Mouse (Mus musculus) embryonic facial prominence, embryonic 12.5 days (tissue): ENCODE measurements around the gene Apeh. TPM values are rescaled to one million over a fixed set of nuclear protein-coding genes. Genes with fewer than 3 reads are reported as not detected.

Experiments used
- ATAC-seq: fragments of 200-750 bp; cut with Nextera tagmentation; 2 replicates; pipeline ENCODE4 v1.8.0; 2017; ENCODE audit not compliant: insufficient number of reproducible peaks, insufficient read depth, low FRiP score, low TSS enrichment
- H3K27ac ChIP-seq: fragments of 300-500 bp; sonication (generic); 2 replicates; pipeline ENCODE4 v1.5.1; 2016; ENCODE audit warnings: mild to moderate bottlenecking
- H3K27me3 ChIP-seq: fragments of 300-500 bp; sonication (generic); 2 replicates; pipeline ENCODE4 v1.6.1; 2016; ENCODE audit warnings: mild to moderate bottlenecking, moderate library complexity
- H3K36me3 ChIP-seq: fragments of 300-500 bp; sonication (generic); 2 replicates; pipeline ENCODE4 v1.6.1; 2016; ENCODE audit warnings: mild to moderate bottlenecking
- H3K4me1 ChIP-seq: fragments of 300-500 bp; sonication (generic); 2 replicates; pipeline ENCODE4 v1.6.1; 2016
- H3K4me2 ChIP-seq: fragments of 300-500 bp; sonication (generic); replicated peaks from 2 replicates; pipeline ENCODE4 v1.6.1; 2016; ENCODE audit warnings: mild to moderate bottlenecking, moderate library complexity
- H3K4me3 ChIP-seq: fragments of 300-500 bp; sonication (generic); 2 replicates; pipeline ENCODE4 v1.5.1; 2016; ENCODE audit warnings: mild to moderate bottlenecking
- H3K9ac ChIP-seq: fragments of 300-500 bp; sonication (generic); 2 replicates; pipeline ENCODE4 v1.6.1; 2016; ENCODE audit warnings: mild to moderate bottlenecking, moderate library complexity
- H3K9me3 ChIP-seq: fragments of 300-500 bp; sonication (generic); 2 replicates; pipeline ENCODE4 v1.6.1; 2016; ENCODE audit warnings: mild to moderate bottlenecking, moderate library complexity
- WGBS: fragments of 180-500 bp; shearing (Covaris S2); methylation state at CpG from one replicate; pipeline ENCODE4 v1.1.7; 2016; 5-methylcytosine and 5-hydroxymethylcytosine counted together
- polyA plus RNA-seq: library from polyadenylated mRNA; unstranded; fragments of >200 nt; fragmentation: Nextera tagmentation; extraction: Ambion mirVana; gene quantifications from 2 replicates; pipeline ENCODE4 v1.2.1, GENCODE M21; 2016

Gene Apeh
- polyA plus RNA-seq, 1 experiment from 2014 or later = 54.7 TPM

DNA sequence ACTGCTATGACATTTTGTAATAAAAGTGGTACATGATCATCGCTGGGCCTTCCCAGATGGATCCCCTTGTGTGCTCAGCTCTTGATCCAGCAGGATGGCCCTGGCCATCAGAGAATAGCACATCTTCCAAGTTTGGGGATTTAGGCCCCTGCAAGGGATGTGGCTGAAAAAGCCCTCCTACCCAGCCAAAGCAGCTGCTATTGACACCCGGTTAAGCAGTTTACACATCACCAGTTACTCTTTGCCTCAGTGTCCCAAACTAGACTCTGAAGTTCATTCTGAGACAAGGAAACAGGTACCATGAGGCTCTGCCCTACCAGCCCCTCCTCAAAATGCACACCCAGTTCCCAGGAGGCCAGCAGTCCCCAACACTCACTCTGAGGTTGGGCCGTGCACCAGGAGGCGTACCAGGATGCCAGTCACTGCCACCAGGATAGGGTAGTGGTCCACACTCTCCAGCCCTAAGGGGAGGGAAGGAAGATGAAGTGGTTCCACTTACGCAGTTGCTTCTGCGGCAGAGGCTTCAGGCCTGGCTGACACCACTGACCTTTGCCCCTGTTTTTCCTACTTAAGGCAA is 38.7 kb downstream of the Apeh start:
- no peak for ATAC-seq
- H3K4me3 ChIP-seq = no peak overlapping the region

GRCm38 (mm10) chr9:108055061-108055460 is 39.3 kb downstream of the Apeh start:
- Histone ChIP-seq H3K4me2 (no peak overlapping the region), H3K9ac (no peak overlapping the region), H3K4me3 (no peak overlapping the region), H3K36me3 (peaks cover 80% of the 10 kb centered on the region), H3K27me3 (no peaks in the 10 kb centered on the region), H3K27ac (no peak overlapping the region), H3K4me1 (peaks cover 14% of the 10 kb centered on the region), H3K9me3 (no peaks in the 10 kb centered on the region)
- no peak for ATAC-seq
- 83% methylated on average over 1 of the region's 1 CpGs for WGBS

More for the DNA sequence above, 38.7 kb downstream of the Apeh start:
- WGBS = 82% methylated on average over 6 of the region's 6 CpGs
- Histone ChIP-seq H3K4me2 (no peak overlapping the region), H3K27me3 (no peaks in the 10 kb centered on the region), H3K27ac (no peak overlapping the region), H3K9ac (no peak overlapping the region), H3K4me1 (peaks cover 9% of the 10 kb centered on the region), H3K36me3 (peaks cover 81% of the 10 kb centered on the region), H3K9me3 (no peaks in the 10 kb centered on the region)

DNA sequence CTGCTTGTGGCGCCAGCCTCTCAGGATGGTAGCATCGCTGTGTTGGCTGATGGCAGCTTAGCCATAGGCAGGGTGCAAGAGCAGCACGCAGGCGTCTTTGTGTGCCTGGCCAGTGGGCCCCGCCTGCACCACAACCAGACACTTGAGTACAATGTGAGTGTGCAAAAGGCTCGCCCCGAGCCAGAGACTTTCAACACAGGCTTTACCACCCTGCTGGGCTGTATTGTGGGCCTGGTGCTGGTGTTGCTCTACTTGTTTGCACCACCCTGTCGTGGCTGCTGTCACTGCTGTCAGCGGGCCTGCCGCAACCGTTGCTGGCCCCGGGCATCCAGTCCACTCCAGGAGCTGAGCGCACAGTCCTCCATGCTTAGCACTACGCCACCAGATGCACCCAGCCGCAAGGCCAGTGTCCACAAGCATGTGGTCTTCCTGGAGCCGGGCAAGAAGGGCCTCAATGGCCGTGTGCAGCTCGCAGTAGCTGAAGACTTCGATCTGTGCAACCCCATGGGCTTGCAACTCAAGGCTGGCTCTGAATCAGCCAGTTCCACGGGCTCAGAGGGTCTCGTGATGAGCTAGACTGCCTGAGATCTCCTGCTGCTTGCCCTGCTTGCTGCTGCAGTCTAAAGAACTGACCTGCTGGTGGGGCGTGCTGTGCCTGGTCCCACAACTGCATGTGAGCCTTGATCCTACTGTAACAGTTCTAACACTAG is 39.9 kb downstream of the Apeh start:
- Histone ChIP-seq H3K4me3 (no peak overlapping the region), H3K4me1 (peaks cover 20% of the 10 kb centered on the region)

DNA sequence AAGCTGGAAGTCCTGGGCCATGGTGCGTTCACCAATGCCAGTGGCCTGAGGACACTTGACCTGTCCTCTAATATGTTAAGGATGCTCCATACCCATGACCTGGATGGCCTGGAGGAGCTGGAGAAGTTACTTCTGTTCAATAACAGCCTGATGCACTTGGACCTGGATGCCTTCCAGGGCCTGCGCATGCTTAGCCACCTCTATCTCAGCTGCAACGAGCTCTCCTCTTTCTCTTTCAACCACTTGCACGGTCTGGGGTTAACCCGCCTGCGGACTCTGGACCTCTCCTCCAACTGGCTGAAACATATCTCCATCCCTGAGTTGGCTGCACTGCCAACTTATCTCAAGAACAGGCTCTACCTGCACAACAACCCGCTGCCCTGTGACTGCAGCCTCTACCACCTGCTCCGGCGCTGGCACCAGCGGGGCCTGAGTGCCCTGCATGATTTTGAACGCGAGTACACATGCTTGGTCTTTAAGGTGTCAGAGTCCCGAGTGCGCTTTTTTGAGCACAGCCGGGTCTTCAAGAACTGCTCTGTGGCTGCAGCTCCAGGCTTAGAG is 40.7 kb downstream of the Apeh start:
- no peak for ATAC-seq
- H3K27me3 ChIP-seq = no peaks in the 10 kb centered on the region
- H3K9me3 ChIP-seq = no peaks in the 10 kb centered on the region
- 93% methylated on average over 15 of the region's 15 CpGs for WGBS
- H3K4me1 ChIP-seq = peaks cover 21% of the 10 kb centered on the region
- H3K9ac ChIP-seq = no peak overlapping the region
- H3K4me2 ChIP-seq = peak overlapping the region; percentile 36
- peaks cover 69% of the 10 kb centered on the region for H3K36me3 ChIP-seq
- H3K27ac ChIP-seq = no peak overlapping the region
- 0 out of 2 replicates have a peak overlapping the region, but pooled peaks have one; percentile 7 for H3K4me3 ChIP-seq

More for the DNA sequence above, 39.9 kb downstream of the Apeh start:
- no peak for ATAC-seq
- Histone ChIP-seq H3K4me2 (no peak overlapping the region), H3K27me3 (no peaks in the 10 kb centered on the region), H3K9ac (no peak overlapping the region; the same call in 1 of the 2 replicates), H3K9me3 (no peaks in the 10 kb centered on the region), H3K36me3 (peaks cover 77% of the 10 kb centered on the region), H3K27ac (no peak overlapping the region)
- 89% methylated on average over 22 of the region's 22 CpGs for WGBS

GRCm38 (mm10) chr9:108052885-108053664 is 41.3 kb downstream of the Apeh start, which contains the start of gene Amigo3:
Gene Amigo3, plus strand, starts transcription at chr9:108053159.
- peaks cover 63% of the 10 kb centered on the region for H3K36me3 ChIP-seq
- 55% methylated on average over 20 of the region's 20 CpGs for WGBS

DNA sequence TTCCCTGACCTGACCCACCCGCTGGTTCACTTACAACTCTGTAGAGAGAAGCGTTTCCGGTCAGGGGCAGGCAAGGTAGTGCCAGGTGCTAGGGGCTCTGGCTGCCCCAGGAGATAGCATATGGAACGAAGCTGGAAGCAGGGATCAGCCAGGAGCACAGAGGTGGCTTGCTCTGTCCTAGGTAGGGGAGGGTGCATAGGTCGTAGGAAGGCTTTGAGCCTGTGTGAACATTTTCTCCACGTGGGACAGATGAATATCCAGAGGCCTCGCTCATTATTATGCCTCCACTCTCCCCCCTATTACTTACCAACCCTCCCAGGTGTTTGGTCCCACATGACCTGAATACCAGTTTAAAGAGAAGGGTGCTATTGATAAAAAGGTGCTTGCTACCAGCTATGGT is 42.0 kb downstream of the Apeh start:
- no peak for ATAC-seq
- H3K9me3 ChIP-seq = no peaks in the 10 kb centered on the region
- no peak overlapping the region for H3K4me3 ChIP-seq
- 71% methylated on average over 7 of the region's 7 CpGs for WGBS
- no peak overlapping the region for H3K27ac ChIP-seq
- H3K27me3 ChIP-seq = no peaks in the 10 kb centered on the region
- peaks cover 30% of the 10 kb centered on the region for H3K4me1 ChIP-seq
- H3K9ac ChIP-seq = no peak overlapping the region
- peaks cover 59% of the 10 kb centered on the region for H3K36me3 ChIP-seq
- H3K4me2 ChIP-seq = no peak overlapping the region

More at GRCm38 (mm10) chr9:108052885-108053664, 41.3 kb downstream of the Apeh start, which contains the start of gene Amigo3:
- Histone ChIP-seq H3K4me2 (peak within 1 kb of the TSS; percentile 36), H3K9me3 (no peaks in the 10 kb centered on the region), H3K9ac (0 out of 2 replicates have a peak within 1 kb of the TSS, but pooled peaks have one; percentile 2), H3K27ac (peak within 1 kb of the TSS; percentile 70), H3K4me3 (0 out of 2 replicates have a peak within 1 kb of the TSS, but pooled peaks have one; percentile 7), H3K4me1 (peaks cover 26% of the 10 kb centered on the region), H3K27me3 (no peaks in the 10 kb centered on the region)
- ATAC-seq = peak; percentile 52

- Histone ChIP-seq H3K4me2 (no peak overlapping the region), H3K36me3 (peaks cover 59% of the 10 kb centered on the region), H3K27ac (no peak overlapping the region), H3K9ac (no peak overlapping the region), H3K9me3 (no peaks in the 10 kb centered on the region), H3K4me1 (peaks cover 30% of the 10 kb centered on the region), H3K4me3 (no peak overlapping the region), H3K27me3 (no peaks in the 10 kb centered on the region)
- ATAC-seq = no peak
- WGBS = 84% methylated on average over 4 of the region's 4 CpGs
Observed at GRCm38 (mm10) chr9:108051931-108052220, 42.5 kb downstream of the Apeh start.

DNA sequence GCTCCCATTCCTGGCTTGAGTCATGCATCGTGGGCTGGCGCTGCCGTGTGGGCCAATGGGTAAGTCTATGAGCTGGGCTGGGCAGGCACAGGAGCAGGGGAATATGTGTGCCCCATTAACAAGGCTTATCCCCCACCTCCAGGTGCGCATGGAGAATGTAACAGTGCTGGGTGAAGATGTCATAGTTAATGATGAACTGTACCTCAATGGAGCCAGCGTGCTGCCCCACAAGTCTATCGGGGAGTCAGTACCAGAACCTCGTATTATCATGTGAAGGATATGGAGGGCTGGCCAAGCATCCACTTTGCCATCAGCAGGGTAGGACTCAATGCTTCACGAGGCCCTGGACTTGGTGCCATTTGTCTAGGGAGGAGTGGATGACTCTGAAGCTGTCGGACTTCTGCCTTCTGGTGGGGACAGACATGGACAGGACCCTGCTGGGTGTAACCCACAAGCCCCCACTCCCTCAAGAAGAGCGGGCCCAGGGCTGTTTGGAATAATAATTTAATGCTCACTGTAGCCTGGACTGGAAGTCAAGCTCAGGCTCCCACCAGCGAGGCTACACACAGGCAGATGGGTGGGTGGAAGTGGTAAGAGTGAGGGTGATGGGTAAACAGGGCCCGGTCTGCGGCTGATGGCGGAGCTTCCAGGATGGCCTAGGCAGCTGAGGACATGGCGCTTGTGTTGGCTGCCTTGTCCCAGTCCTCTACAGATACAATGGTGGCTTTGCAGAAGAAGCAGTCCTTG is 43.0 kb downstream of the Apeh start:
- Histone ChIP-seq H3K27me3 (no peaks in the 10 kb centered on the region), H3K27ac (no peak overlapping the region), H3K9ac (no peak overlapping the region), H3K36me3 (peaks cover 59% of the 10 kb centered on the region), H3K4me1 (peaks cover 30% of the 10 kb centered on the region), H3K4me3 (no peak overlapping the region), H3K9me3 (no peaks in the 10 kb centered on the region), H3K4me2 (no peak overlapping the region)
- ATAC-seq = no peak
- WGBS = 92% methylated on average over 15 of the region's 15 CpGs

GRCm38 (mm10) chr9:108049561-108050251 is 44.7 kb downstream of the Apeh start:
- Histone ChIP-seq H3K4me1 (peaks cover 30% of the 10 kb centered on the region), H3K36me3 (peaks cover 60% of the 10 kb centered on the region), H3K27ac (0 out of 2 replicates have a peak overlapping the region, but pooled peaks have one; percentile 50), H3K27me3 (no peaks in the 10 kb centered on the region), H3K4me2 (peak overlapping the region; percentile 86), H3K4me3 (peak overlapping the region; percentile 75), H3K9me3 (no peaks in the 10 kb centered on the region), H3K9ac (peak overlapping the region; percentile 70)
- 41% methylated on average over 15 of the region's 15 CpGs for WGBS
- no peak for ATAC-seq

GRCm38 (mm10) chr9:108049016-108049455 is 45.4 kb downstream of the Apeh start, which contains the start of gene Gmppb:
Gene Gmppb, plus strand, starts transcription at chr9:108049242.
- peaks cover 30% of the 10 kb centered on the region for H3K4me1 ChIP-seq
- WGBS = under 1% methylated on average over 38 of the region's 39 CpGs
- H3K9ac ChIP-seq = peak within 1 kb of the TSS; percentile 70
- H3K27ac ChIP-seq = peak within 1 kb of the TSS; percentile 50; the same call in 1 of the 2 replicates
- peaks cover 56% of the 10 kb centered on the region for H3K36me3 ChIP-seq
- peak within 1 kb of the TSS; percentile 75 for H3K4me3 ChIP-seq
- peak; percentile 87 for ATAC-seq
- H3K9me3 ChIP-seq = no peaks in the 10 kb centered on the region
- H3K27me3 ChIP-seq = no peaks in the 10 kb centered on the region
- peak within 1 kb of the TSS; percentile 86 for H3K4me2 ChIP-seq
